In genomic region chr17:86778147-86778546, GRCm38 (mm10) we compare ENCODE assay signal across 20 mouse cellular contexts. TPM values are rescaled to one million over a fixed set of nuclear protein-coding genes. Genes with fewer than 3 reads are reported as not detected.
DNase-seq lines count a peak whose midpoint lies in the region; TF ChIP-seq lines count a peak whose summit lies in the region.
"Had no signal": no experiment of that assay in that cellular context is flagged by ENCODE, and none has a peak within 500 bp of the region (broad histone marks: within the 10 kb centered on the region; RNA-seq: fewer than 3 reads in every experiment).

No protein-coding gene starts in this region.

- H3K27me3 ChIP-seq in thymus, adult 2 months (ENCODE audit: control insufficient read depth, insufficient read depth, low read length): no peaks in the 10 kb centered on the region
- H3K27me3 ChIP-seq in E14TG2a.4 (ENCODE audit: insufficient read depth, low read length): no peaks in the 10 kb centered on the region
- H3K27me3 ChIP-seq: embryonic facial prominence, embryonic 12.5 days; forebrain, embryonic 15.5 days; heart, embryonic 13.5 days; hindbrain, embryonic 12.5 days; Patski had no signal

- no peaks in the 10 kb centered on the region for H3K9me3 ChIP-seq in E14TG2a.4 (ENCODE audit: low read length)
- H3K9me3 ChIP-seq: embryonic facial prominence, embryonic 12.5 days; forebrain, embryonic 15.5 days; heart, embryonic 13.5 days; hindbrain, embryonic 12.5 days had no signal

- H3K4me3 ChIP-seq in layer of hippocampus, adult 2 months: no peak overlapping the region
- H3K4me3 ChIP-seq in thymus, adult 2 months (ENCODE audit: control insufficient read depth, insufficient read depth, low read length): no peak overlapping the region
- no peak overlapping the region for H3K4me3 ChIP-seq in E14TG2a.4 (replicated peaks; ENCODE audit: low read length)
- H3K4me3 ChIP-seq: embryonic facial prominence, embryonic 12.5 days; forebrain, embryonic 15.5 days; heart, embryonic 13.5 days; hindbrain, embryonic 12.5 days had no signal

- no peaks in the 10 kb centered on the region for H3K36me3 ChIP-seq in thymus, adult 2 months (ENCODE audit: control insufficient read depth, insufficient read depth, low read length)
- H3K36me3 ChIP-seq in E14TG2a.4 (ENCODE audit: insufficient read depth, low read length): peaks cover 13% of the 10 kb centered on the region
- H3K36me3 ChIP-seq: embryonic facial prominence, embryonic 12.5 days; forebrain, embryonic 15.5 days; heart, embryonic 13.5 days; hindbrain, embryonic 12.5 days had no signal

- 96% methylated on average over 6 of the region's 6 CpGs for WGBS in thymus, adult 2 months

- no peak for DNase-seq in layer of hippocampus, adult 2 months (ENCODE audit: low spot score in 2 of 2)
- no peak for DNase-seq in layer of hippocampus, postnatal 25 days (ENCODE audit: extremely low spot score in 1 of 2, low spot score in 1 of 2)
- DNase-seq in thymus, adult 2 months: peak; percentile 30
- no peak for DNase-seq in thymus, adult 18-20 months
- DNase-seq in A20 (ENCODE audit: low read depth, low spot score): peak; percentile 13
- DNase-seq in kidney, postnatal 14 days: no peak
- no peak for DNase-seq in spleen, adult 12 weeks (ENCODE audit: low spot score)
- DNase-seq: adrenal gland, adult 8-10 months; B cell, adult 2 months; cerebellum, adult 11 months; cerebellum, adult 8-10 months; cerebellum, postnatal 14 days; gastrocnemius, postnatal 25 days; heart, postnatal 4 days had no signal

- H3K27ac ChIP-seq in layer of hippocampus, adult 2 months: no peak overlapping the region
- no peak overlapping the region for H3K27ac ChIP-seq in thymus, adult 2 months (ENCODE audit: control insufficient read depth, insufficient read depth, low read length)
- H3K27ac ChIP-seq: embryonic facial prominence, embryonic 12.5 days; forebrain, embryonic 15.5 days; heart, embryonic 13.5 days; hindbrain, embryonic 12.5 days had no signal

- peak; percentile 60 for TF ChIP-seq CTCF in layer of hippocampus, adult 2 months (conservative IDR thresholded peaks at IDR 0.05)
- no peak for TF ChIP-seq CTCF in thymus, adult 2 months (IDR thresholded peaks at IDR 0.05; ENCODE audit: borderline replicate concordance, control insufficient read depth, extremely low read depth, insufficient read depth, low read length, poor library complexity)
- peak; percentile 47 for TF ChIP-seq CTCF in E14TG2a.4 (conservative IDR thresholded peaks at IDR 0.05; ENCODE audit: low read length)

- H3K4me1 ChIP-seq in thymus, adult 2 months (replicated peaks; ENCODE audit: control insufficient read depth, insufficient read depth, low read length): peaks cover 5% of the 10 kb centered on the region
- peaks cover 41% of the 10 kb centered on the region for H3K4me1 ChIP-seq in E14TG2a.4 (replicated peaks; ENCODE audit: low read depth, low read length)
- H3K4me1 ChIP-seq: embryonic facial prominence, embryonic 12.5 days; forebrain, embryonic 15.5 days; hindbrain, embryonic 12.5 days had no signal

- TF ChIP-seq POLR2A in thymus, adult 2 months (IDR thresholded peaks at IDR 0.05; ENCODE audit: control insufficient read depth, extremely low read depth, insufficient read depth, low read length, poor library complexity): no peak

RNA-seq across cellular contexts. Expression of gene Epas1, which starts 24.6 kb away (rescaled TPM):
- 10 to 100 TPM; 98.7 to 99.2 TPM for total RNA-seq in layer of hippocampus, adult 2 months (2021)
- total RNA-seq in layer of hippocampus, postnatal 25 days (2021): 10 to 100 TPM; 75.1 to 99.4 TPM
- polyA plus RNA-seq in thymus, adult 2 months (2012; rRNA removed): 16.6 and 18.9 TPM in 2 replicates

Comparison
In these comparisons a context has a peak if more than half of its experiments do, and no peak if none do; other contexts are left out.
1. DNase-seq: peak in thymus, adult 2 months (single experiment) and A20 (single experiment); none in layer of hippocampus, adult 2 months (0 of 2), layer of hippocampus, postnatal 25 days (0 of 2), thymus, adult 18-20 months (0 of 2), kidney, postnatal 14 days (single experiment) and spleen, adult 12 weeks (single experiment).